In genomic region chr9:104373253-104373652, GRCm38 (mm10) we compare ENCODE assay signal across 9 mouse cellular contexts. TPM values are rescaled to one million over a fixed set of nuclear protein-coding genes. Genes with fewer than 3 reads are reported as not detected.
DNase-seq lines count a peak whose midpoint lies in the region; ATAC-seq and TF ChIP-seq lines count a peak whose summit lies in the region.
"Had no signal": no experiment of that assay in that cellular context is flagged by ENCODE, and none has a peak within 500 bp of the region (broad histone marks: within the 10 kb centered on the region; RNA-seq: fewer than 3 reads in every experiment).

No protein-coding gene starts in this region.

- H3K9me3 ChIP-seq in liver, postnatal 0 days (ENCODE audit: low read length) = no peaks in the 10 kb centered on the region
- H3K9me3 ChIP-seq: limb, embryonic 12.5 days had no signal

- no peaks in the 10 kb centered on the region for H3K27me3 ChIP-seq in testis, adult 2 months (ENCODE audit: control insufficient read depth, insufficient read depth, low read length)
- H3K27me3 ChIP-seq in liver, postnatal 0 days (ENCODE audit: insufficient read depth, low read length) = no peaks in the 10 kb centered on the region
- H3K27me3 ChIP-seq: limb, embryonic 12.5 days had no signal

- no peak for TF ChIP-seq POLR2A in testis, adult 2 months (IDR thresholded peaks at IDR 0.05; ENCODE audit: control insufficient read depth, low read depth, low read length)

- TF ChIP-seq CTCF in testis, adult 2 months (IDR thresholded peaks at IDR 0.05; ENCODE audit: control insufficient read depth, insufficient read depth, insufficient replicate concordance, low read depth, low read length) = peak; percentile 40; the same call in 1 of the 2 replicates
- TF ChIP-seq CTCF in liver, postnatal 0 days (IDR thresholded peaks at IDR 0.05; ENCODE audit: low read depth) = peak; percentile 80

- H3K36me3 ChIP-seq in testis, adult 2 months (ENCODE audit: control insufficient read depth, insufficient read depth, low read length) = no peaks in the 10 kb centered on the region
- no peaks in the 10 kb centered on the region for H3K36me3 ChIP-seq in liver, postnatal 0 days (replicated peaks; ENCODE audit: insufficient read depth, low read length)
- H3K36me3 ChIP-seq: limb, embryonic 12.5 days had no signal

- no peak overlapping the region for H3K4me3 ChIP-seq in testis, adult 2 months (ENCODE audit: control insufficient read depth, low read depth, low read length)
- no peak overlapping the region for H3K4me3 ChIP-seq in liver, postnatal 0 days (ENCODE audit: low read depth, low read length)
- H3K4me3 ChIP-seq: limb, embryonic 12.5 days had no signal

- 24% methylated on average over 6 of the region's 6 CpGs for WGBS in liver, postnatal 0 days (ENCODE audit: insufficient replicate concordance)

- H3K9ac ChIP-seq in liver, postnatal 0 days (replicated peaks) = no peak overlapping the region
- H3K9ac ChIP-seq: limb, embryonic 12.5 days had no signal

- no peaks in the 10 kb centered on the region for H3K4me1 ChIP-seq in testis, adult 2 months (ENCODE audit: control insufficient read depth, insufficient read depth, low read length)
- H3K4me1 ChIP-seq in liver, postnatal 0 days (ENCODE audit: insufficient read depth) = no peaks in the 10 kb centered on the region
- H3K4me1 ChIP-seq: limb, embryonic 12.5 days had no signal

- H3K27ac ChIP-seq in testis, adult 2 months (ENCODE audit: control insufficient read depth, insufficient read depth, low read depth, low read length) = no peak overlapping the region
- H3K27ac ChIP-seq in liver, postnatal 0 days (ENCODE audit: low read depth) = no peak overlapping the region
- H3K27ac ChIP-seq: limb, embryonic 12.5 days had no signal

- TF ChIP-seq EP300 in liver, postnatal 0 days (IDR thresholded peaks at IDR 0.05; ENCODE audit: low read depth) = no peak

- DNase-seq in testis, postnatal 14 days (ENCODE audit: low spot score) = no peak
- DNase-seq in adrenal gland, postnatal 25 days = peak; percentile 30
- DNase-seq in frontal cortex, adult 2 months (ENCODE audit: extremely low spot score in 1 of 2, low spot score in 1 of 2) = peak; percentile 27 to 74
- DNase-seq in kidney, postnatal 14 days = peak; percentile 65
- DNase-seq in liver, postnatal 0 days = peak; percentile 71
- peak; percentile 36 to 49 for DNase-seq in right cerebral cortex, postnatal 36 days (ENCODE audit: low spot score in 2 of 2)

- ATAC-seq in liver, postnatal 0 days = no peak
- ATAC-seq in megakaryocyte-erythroid progenitor cell, adult 5-6 weeks (replicated peaks; ENCODE audit: low FRiP score, low TSS enrichment, poor library complexity, severe bottlenecking) = no peak

- no peak overlapping the region for H3K4me2 ChIP-seq in liver, postnatal 0 days (ENCODE audit: low read depth, low read length)
- H3K4me2 ChIP-seq: limb, embryonic 12.5 days had no signal

RNA-seq across cellular contexts. Expression of gene Acpp, which starts 35.7 kb away (rescaled TPM):
- 0.38 and 0.46 TPM in 2 replicates for polyA plus RNA-seq in testis, adult 2 months (2012; rRNA removed)
- 18.1 and 32.5 TPM in 2 replicates for total RNA-seq in adrenal gland, postnatal 25 days (2021)
- 0.13 and 0.14 TPM in 2 replicates for polyA plus RNA-seq in frontal cortex, adult 2 months (2012; rRNA removed)
- 0.57 and 0.79 TPM in 2 replicates for polyA plus RNA-seq in liver, postnatal 0 days (2015; fragmentation: Nextera tagmentation; extraction: Ambion mirVana)
- 1.6 and 5.5 TPM in 2 replicates for total RNA-seq in megakaryocyte-erythroid progenitor cell, adult 5-6 weeks (2014; fragmentation: Nextera tagmentation)
- total RNA-seq in megakaryocyte-erythroid progenitor cell, adult 5-6 weeks (2017) = 1.3 and 1.7 TPM in 2 replicates
